Mouse (Mus musculus) kidney, embryonic 15.5 days (tissue): ENCODE results near the gene Zmym1. TPM values are rescaled to one million over a fixed set of nuclear protein-coding genes. Genes with fewer than 3 reads are reported as not detected.

ENCODE experiments used
- ATAC-seq: fragments of 200-750 bp; cut with Nextera tagmentation; replicated peaks from 2 replicates; pipeline ENCODE4 v1.8.0; 2017; ENCODE audit warnings: moderate TSS enrichment; ENCODE audit not compliant: low FRiP score
- H3K27ac ChIP-seq: fragments of 300-500 bp; sonication (generic); 2 replicates; pipeline ENCODE4 v1.5.1; 2015; ENCODE audit warnings: mild to moderate bottlenecking, inconsistent platforms
- H3K27me3 ChIP-seq: fragments of 300-500 bp; sonication (generic); 2 replicates; pipeline ENCODE4 v1.6.1; 2015; ENCODE audit warnings: inconsistent platforms
- H3K36me3 ChIP-seq: fragments of 300-500 bp; sonication (generic); 2 replicates; pipeline ENCODE4 v1.6.1; 2015; ENCODE audit warnings: inconsistent platforms
- H3K4me1 ChIP-seq: fragments of 300-500 bp; sonication (generic); 2 replicates; pipeline ENCODE4 v1.6.1; 2015; ENCODE audit warnings: inconsistent platforms
- H3K4me2 ChIP-seq: fragments of 300-500 bp; sonication (generic); 2 replicates; pipeline ENCODE4 v1.6.1; 2015; ENCODE audit warnings: moderate library complexity, mild to moderate bottlenecking, inconsistent platforms
- H3K4me3 ChIP-seq: fragments of 300-500 bp; sonication (generic); replicated peaks from 2 replicates; pipeline ENCODE4 v1.5.1; 2015; ENCODE audit warnings: mild to moderate bottlenecking, inconsistent platforms
- H3K9ac ChIP-seq: fragments of 300-500 bp; sonication (generic); 2 replicates; pipeline ENCODE4 v1.6.1; 2015; ENCODE audit warnings: mild to moderate bottlenecking, inconsistent platforms
- H3K9me3 ChIP-seq: fragments of 300-500 bp; sonication (generic); replicated peaks from 2 replicates; pipeline ENCODE4 v1.6.1; 2016; ENCODE audit warnings: inconsistent platforms
- WGBS: fragments of 180-500 bp; shearing (Covaris S2); methylation state at CpG from one replicate; pipeline ENCODE4 v1.1.7; 2015; ENCODE audit warnings: mixed read lengths; 5-methylcytosine and 5-hydroxymethylcytosine counted together
- polyA plus RNA-seq: library from polyadenylated mRNA; unstranded; fragments of >200 nt; fragmentation: Nextera tagmentation; extraction: Ambion mirVana; gene quantifications from 2 replicates; pipeline ENCODE4 v1.2.1, GENCODE M21; 2015

The Zmym1 gene
- polyA plus RNA-seq, 1 experiment from 2014 or later: 19.8 TPM

DNA sequence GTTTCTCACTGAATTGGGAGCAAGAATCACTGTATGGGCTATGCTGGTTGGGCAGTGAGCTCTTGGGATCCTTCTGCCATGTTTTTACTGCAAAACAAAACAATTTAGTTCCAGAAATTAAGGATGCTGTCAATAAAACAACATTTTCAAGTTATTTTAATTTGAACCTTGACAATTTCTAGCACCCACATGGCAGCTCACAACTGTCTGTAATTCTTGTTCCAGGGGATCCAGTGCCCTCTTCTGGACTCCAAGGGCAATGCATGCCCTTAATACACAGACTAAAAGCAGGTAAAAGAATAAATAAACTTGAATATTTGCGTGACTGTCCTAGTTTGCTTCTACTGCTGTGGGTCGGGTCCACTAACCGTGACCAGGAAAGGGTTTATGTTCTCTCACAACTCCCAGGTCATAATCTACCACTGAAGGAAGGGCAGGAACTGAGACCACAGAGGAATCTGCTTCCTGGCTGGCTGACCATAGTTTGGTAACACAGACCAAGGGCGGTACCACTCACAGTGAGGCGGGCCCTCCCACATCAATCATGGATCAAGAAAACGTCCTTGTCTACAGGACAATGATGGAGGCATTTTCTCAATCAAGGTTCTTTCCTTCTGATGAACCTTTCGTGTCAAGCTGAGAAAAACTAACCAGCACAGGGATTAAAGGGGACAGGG lies 6.3 kb downstream of the Zmym1 start:
- WGBS: 84% methylated on average over 7 of the region's 7 CpGs
- Histone ChIP-seq H3K9me3 (no peaks in the 10 kb centered on the region), H3K27me3 (no peaks in the 10 kb centered on the region), H3K36me3 (peaks cover 75% of the 10 kb centered on the region), H3K4me1 (no peaks in the 10 kb centered on the region), H3K4me2 (no peak overlapping the region), H3K4me3 (no peak overlapping the region), H3K9ac (no peak overlapping the region), H3K27ac (no peak overlapping the region)
- no peak for ATAC-seq

DNA sequence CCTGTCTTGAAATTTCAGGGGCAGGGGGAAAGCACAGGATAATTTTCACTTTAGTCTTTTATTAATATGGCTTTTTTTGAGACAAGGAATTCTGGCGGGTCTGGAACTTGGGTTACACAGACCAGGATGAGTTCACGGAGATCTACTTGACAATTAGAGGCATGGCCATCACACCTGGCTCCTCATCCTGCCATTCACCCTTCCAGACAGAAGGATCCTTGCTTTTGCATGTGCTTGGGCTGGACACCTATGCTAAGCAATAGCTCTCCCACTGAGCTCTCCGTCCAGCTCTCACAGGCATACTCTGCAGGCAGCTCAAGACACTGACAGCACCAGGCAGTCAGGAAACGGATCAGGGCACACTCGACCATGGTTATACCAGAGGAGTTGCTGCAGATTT lies 7.9 kb downstream of the Zmym1 start:
- Histone ChIP-seq H3K4me2 (no peak overlapping the region), H3K4me3 (no peak overlapping the region), H3K9me3 (no peaks in the 10 kb centered on the region), H3K27me3 (no peaks in the 10 kb centered on the region), H3K27ac (no peak overlapping the region), H3K4me1 (no peaks in the 10 kb centered on the region), H3K36me3 (peaks cover 77% of the 10 kb centered on the region), H3K9ac (no peak overlapping the region)
- no peak for ATAC-seq
- 92% methylated on average over 5 of the region's 5 CpGs for WGBS

DNA sequence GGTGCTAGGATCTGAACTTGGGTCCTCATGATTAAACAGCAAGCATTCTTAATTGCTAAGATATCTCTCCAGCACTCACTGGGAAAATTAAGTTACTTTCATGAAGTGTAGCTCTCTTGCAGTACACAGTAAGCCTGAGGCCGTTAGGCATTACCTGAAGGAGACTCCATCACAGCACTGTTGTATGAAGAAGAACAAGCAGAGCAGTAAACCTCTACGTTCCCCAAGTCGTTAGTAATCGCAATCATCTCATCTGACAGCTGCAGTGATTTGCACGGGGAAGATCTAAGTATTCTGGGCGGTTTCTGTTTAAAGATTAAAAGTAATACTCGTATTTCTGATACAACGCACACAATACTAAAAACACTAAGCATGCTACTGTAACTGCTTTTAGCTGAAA lies 9.8 kb downstream of the Zmym1 start:
- WGBS: 88% methylated on average over 8 of the region's 8 CpGs
- Histone ChIP-seq H3K4me1 (no peaks in the 10 kb centered on the region), H3K9me3 (no peaks in the 10 kb centered on the region), H3K27me3 (no peaks in the 10 kb centered on the region), H3K4me3 (no peak overlapping the region), H3K36me3 (peaks cover 80% of the 10 kb centered on the region), H3K27ac (no peak overlapping the region), H3K4me2 (no peak overlapping the region), H3K9ac (no peak overlapping the region)
- ATAC-seq: no peak

DNA sequence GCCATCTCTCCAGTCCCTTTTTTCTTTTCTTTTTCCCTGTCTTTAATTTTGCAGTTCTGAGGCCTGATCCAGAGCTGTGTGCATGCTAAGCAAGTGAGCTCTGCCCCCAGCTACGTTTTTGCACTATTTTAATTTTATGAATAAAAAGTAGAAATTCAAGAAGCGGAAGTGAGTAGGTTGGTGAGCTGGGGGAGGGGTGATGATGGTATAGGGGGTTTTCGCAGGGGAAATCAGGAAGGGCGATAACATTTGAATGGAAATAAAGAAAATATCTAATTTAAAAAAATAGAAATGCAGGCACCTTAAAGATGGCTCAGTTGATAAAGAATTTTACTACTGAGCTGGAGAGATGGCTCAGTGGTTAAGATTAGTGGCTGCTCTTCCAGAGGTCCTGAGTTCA lies 17.4 kb downstream of the Zmym1 start:
- Histone ChIP-seq H3K9me3 (no peaks in the 10 kb centered on the region), H3K4me1 (no peaks in the 10 kb centered on the region), H3K27ac (no peak overlapping the region), H3K9ac (no peak overlapping the region), H3K27me3 (no peaks in the 10 kb centered on the region), H3K36me3 (peaks cover 80% of the 10 kb centered on the region), H3K4me3 (no peak overlapping the region), H3K4me2 (no peak overlapping the region)
- WGBS: 83% methylated on average over 4 of the region's 4 CpGs
- ATAC-seq: no peak

DNA sequence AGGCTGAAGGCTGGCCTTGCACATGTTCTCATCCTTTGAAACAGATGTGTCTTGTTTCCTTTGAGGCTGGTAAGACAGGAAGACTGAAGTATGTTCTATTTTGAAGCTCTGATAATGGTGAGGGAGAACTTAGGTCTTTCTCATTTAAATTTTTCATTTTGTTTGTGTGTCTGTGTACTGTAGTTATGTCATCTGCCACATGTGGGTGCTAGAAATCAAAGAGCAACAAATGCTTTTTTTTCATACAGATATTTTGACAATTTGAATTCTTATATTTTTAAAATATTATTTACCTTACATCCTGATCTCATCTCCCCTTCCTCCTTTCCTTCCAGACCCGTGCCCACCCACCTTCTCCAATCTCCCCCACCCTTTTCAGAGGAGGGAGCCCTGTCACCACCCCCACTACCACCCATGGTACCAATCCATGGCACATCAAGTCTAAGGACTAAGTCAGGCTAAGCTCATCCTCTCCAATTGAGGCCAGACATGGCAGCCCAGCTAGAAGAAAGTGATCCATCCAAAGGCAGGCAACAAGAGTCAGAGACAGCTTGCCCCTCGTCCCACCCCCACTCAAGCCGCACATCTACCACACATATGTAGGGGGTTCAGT lies 21.0 kb downstream of the Zmym1 start:
- H3K9ac ChIP-seq: no peak overlapping the region
- no peaks in the 10 kb centered on the region for H3K4me1 ChIP-seq
- H3K27me3 ChIP-seq: no peaks in the 10 kb centered on the region
- no peak overlapping the region for H3K4me2 ChIP-seq
- 0 out of 2 replicates have a peak, but pooled peaks have one; percentile 14 for ATAC-seq
- H3K9me3 ChIP-seq: no peaks in the 10 kb centered on the region
- 71% methylated on average over 3 of the region's 3 CpGs for WGBS
- H3K4me3 ChIP-seq: no peak overlapping the region
- peaks cover 83% of the 10 kb centered on the region for H3K36me3 ChIP-seq
- no peak overlapping the region for H3K27ac ChIP-seq

DNA sequence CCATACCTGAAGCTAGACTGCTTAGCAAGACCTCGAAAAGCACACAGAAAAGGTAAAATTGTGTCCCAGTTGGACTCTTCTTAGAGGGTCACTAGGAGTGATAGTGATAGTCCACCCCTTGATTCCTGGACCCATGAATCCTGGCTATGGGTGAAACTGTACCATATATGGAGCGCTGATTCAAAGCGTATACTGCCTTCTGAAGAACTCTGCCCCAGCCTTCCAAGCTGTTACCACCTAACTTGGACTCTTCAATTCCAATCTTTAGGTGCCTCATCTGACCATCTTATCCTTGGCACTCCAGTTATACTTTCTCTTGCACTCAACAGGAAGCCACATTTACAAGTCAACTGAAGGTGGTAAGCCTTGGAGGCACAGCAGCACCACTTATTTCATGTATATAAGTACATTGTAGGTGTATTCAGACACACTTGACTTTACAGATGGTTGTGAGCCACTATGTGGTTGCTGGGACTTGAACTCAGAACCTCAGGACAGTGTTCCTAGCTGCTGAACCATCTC lies 22.1 kb downstream of the Zmym1 start:
- Histone ChIP-seq H3K36me3 (peaks cover 85% of the 10 kb centered on the region), H3K4me2 (no peak overlapping the region), H3K27me3 (no peaks in the 10 kb centered on the region), H3K4me1 (0 out of 2 replicates have a peak, but pooled peaks cover under 1% of the 10 kb centered on the region), H3K27ac (no peak overlapping the region), H3K9ac (no peak overlapping the region), H3K9me3 (no peaks in the 10 kb centered on the region), H3K4me3 (no peak overlapping the region)
- ATAC-seq: no peak; the same call in 1 of the 2 replicates
- 92% methylated on average over 3 of the region's 3 CpGs for WGBS

DNA sequence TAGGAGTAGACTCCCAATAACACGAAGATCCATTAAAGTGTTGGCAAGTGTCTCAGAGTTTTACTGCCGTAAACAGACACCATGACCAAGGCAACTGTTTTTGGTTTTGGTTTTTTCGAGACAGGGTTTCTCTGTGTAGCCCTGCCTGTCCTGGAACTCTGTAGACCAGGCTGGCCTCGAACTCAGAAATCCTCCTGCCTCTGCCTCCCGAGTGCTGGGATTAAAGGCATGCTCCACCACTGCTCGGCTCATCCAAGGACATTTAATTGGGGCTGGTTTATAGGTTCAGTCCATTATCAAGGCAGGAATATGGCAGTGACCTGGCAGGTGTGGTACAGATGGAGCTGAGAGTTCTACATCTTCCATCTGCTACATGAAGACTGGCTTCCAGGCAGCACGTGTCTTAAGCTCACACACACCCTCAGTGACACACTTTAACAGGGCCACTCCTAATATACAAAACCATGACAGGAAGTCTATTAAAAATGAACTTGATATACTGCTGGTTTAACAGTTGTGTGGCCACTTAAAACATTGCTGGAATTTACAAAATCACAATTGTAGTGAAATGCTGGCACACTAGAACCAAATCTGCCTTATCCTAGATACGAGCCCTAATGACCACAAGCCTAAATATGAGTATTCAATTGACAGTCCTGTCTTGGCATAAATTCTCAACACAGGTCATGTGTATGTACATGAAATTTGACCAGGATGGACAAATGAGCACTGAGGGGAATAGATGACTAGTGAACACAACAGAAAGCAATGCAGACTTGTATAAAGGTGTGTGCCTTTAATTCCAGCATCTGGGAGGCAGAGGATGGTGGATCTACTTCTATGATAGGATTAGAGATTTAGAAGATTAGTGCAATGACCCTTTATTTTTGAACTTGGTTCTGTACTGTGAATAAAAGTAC lies 22.8 kb downstream of the Zmym1 start:
- Histone ChIP-seq H3K27ac (no peak overlapping the region), H3K9me3 (no peaks in the 10 kb centered on the region), H3K4me2 (no peak overlapping the region), H3K9ac (no peak overlapping the region), H3K27me3 (no peaks in the 10 kb centered on the region), H3K36me3 (peaks cover 89% of the 10 kb centered on the region), H3K4me1 (0 out of 2 replicates have a peak, but pooled peaks cover 4% of the 10 kb centered on the region), H3K4me3 (no peak overlapping the region)
- 84% methylated on average over 8 of the region's 8 CpGs for WGBS
- no peak for ATAC-seq

DNA sequence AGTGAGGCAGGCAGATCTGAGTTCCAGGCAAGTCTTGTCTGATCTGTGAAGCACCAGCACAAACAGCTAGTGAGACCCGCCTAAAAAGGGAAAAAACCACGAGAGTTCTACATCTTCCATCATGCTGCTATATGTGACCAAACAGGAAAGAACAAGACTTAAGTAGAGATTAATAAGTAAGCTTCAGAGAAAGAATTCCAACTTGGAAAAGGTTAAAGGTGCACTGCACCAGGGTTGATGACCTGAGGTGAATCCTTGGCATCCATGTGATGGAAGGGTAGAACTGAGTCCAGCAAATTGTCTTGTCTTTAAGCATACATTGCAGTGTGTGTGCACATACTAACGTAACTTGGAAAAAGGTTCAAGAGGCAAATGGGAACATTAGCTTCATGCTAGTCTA lies 23.8 kb downstream of the Zmym1 start:
- H3K4me3 ChIP-seq: no peak overlapping the region
- peaks cover 7% of the 10 kb centered on the region; the same call in 1 of the 2 replicates for H3K4me1 ChIP-seq
- no peak overlapping the region for H3K9ac ChIP-seq
- peaks cover 92% of the 10 kb centered on the region for H3K36me3 ChIP-seq
- 0 out of 2 replicates have a peak overlapping the region, but pooled peaks have one; percentile 4 for H3K27ac ChIP-seq
- no peaks in the 10 kb centered on the region for H3K27me3 ChIP-seq
- 92% methylated on average over 3 of the region's 3 CpGs for WGBS
- no peaks in the 10 kb centered on the region for H3K9me3 ChIP-seq
- no peak overlapping the region for H3K4me2 ChIP-seq
- no peak for ATAC-seq

DNA sequence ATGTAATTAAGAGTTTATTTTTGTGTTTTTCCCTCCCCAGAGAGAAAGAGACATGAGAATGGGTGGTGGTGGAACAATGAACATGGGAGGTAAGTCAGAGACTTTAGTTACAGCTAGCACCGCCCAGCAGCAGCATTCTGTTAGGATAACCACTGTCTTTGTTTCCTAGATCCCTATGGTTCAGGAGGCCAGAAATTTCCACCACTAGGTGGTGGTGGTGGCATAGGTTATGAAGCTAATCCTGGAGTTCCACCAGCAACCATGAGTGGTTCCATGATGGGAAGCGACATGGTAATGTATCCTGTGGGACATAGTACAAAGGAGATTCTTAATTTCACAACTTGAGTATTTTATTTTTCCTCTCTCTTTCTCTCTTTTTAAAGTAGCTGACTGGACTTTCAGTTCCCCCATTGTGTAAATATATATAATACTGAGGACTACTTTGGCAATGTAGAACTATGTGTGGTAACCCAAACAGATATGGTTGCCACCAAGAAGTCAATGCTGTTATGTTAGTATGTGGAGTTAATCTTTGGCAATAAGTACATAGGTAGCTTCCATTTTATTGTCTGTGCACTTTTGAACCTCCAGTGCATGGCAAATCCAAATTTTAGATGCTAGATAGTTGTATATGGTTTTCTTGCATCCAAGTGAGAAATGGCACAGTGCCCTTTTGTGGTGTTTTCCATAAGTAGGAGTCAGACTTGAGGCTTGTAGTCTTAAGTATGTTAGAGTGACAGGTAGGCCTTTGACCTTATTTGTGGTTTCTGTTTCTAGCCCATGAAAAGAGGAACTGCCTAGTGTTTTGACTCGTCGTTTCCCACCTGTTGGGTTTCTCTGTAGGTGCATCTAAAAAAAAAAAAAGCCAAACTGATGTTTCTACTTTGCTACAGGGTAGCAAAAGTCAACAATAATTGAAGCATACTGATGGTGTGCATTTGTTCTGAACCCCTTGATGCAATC lies 33.4 kb downstream of the Zmym1 start:
- no peak overlapping the region for H3K4me2 ChIP-seq
- no peak for ATAC-seq
- H3K4me3 ChIP-seq: no peak overlapping the region
- no peaks in the 10 kb centered on the region for H3K9me3 ChIP-seq
- H3K4me1 ChIP-seq: peaks cover 27% of the 10 kb centered on the region
- H3K36me3 ChIP-seq: peaks cover 94% of the 10 kb centered on the region
- 73% methylated on average over 4 of the region's 4 CpGs for WGBS
- no peaks in the 10 kb centered on the region for H3K27me3 ChIP-seq
- H3K27ac ChIP-seq: no peak overlapping the region
- no peak overlapping the region for H3K9ac ChIP-seq

DNA sequence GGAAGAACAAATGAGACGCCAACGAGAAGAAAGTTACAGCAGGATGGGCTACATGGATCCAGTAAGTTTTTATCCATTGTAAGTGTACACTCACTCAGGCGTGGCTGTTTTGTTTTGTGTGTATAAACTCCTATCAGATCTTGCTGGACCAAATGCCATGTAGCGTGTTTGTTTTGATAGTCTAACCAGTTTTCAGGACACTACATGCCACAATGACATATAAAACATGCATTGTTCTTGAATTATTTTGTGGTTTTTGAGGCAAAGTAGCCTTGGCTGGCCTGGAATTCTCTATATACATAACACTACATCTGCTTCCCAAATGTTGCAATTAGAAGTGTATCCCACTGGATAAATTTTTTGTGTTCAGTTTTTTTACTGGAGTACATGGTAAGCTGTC lies 34.1 kb downstream of the Zmym1 start:
- no peak for ATAC-seq
- 88% methylated on average over 4 of the region's 4 CpGs for WGBS
- Histone ChIP-seq H3K9me3 (no peaks in the 10 kb centered on the region), H3K27ac (no peak overlapping the region), H3K4me1 (peaks cover 26% of the 10 kb centered on the region), H3K4me2 (no peak overlapping the region), H3K27me3 (no peaks in the 10 kb centered on the region), H3K4me3 (no peak overlapping the region), H3K9ac (no peak overlapping the region), H3K36me3 (peaks cover 88% of the 10 kb centered on the region)

DNA sequence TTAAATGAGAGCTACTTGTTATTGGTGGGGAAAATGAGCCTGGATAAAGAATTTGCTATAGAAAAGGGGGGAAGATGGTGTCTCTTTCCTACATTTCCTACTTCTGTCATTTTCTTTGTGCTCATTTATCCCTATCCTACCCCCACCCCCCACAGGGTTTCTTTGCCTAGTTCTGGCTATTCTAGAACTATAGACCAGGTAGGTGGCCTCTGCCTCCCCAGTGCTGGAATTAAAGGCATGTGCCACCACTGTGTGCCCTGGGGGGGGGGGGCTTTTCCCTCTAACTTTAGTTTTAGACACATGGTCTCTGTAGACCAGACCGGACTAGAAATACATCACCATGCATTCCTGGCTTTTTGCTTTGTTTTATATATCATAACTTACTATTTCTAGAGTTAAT lies 36.7 kb downstream of the Zmym1 start:
- Histone ChIP-seq H3K9me3 (no peaks in the 10 kb centered on the region), H3K4me1 (peaks cover 30% of the 10 kb centered on the region), H3K9ac (peak overlapping the region; percentile 100), H3K27ac (no peak overlapping the region), H3K36me3 (peaks cover 62% of the 10 kb centered on the region), H3K4me2 (peak overlapping the region; percentile 91), H3K27me3 (no peaks in the 10 kb centered on the region), H3K4me3 (peak overlapping the region; percentile 98)
- WGBS: 30% methylated on average over 1 of the region's 1 CpGs
- no peak for ATAC-seq
